Mouse (Mus musculus): ENCODE results near the gene Hexim2. TPM values are rescaled to one million over a fixed set of nuclear protein-coding genes. Genes with fewer than 3 reads are reported as not detected.
A peak's percentile ranks its signal among the peaks of the same experiment; 100 is the strongest.

Hexim2 gene
- polyA plus RNA-seq, 1 experiment, result 6.9 TPM

DNA sequence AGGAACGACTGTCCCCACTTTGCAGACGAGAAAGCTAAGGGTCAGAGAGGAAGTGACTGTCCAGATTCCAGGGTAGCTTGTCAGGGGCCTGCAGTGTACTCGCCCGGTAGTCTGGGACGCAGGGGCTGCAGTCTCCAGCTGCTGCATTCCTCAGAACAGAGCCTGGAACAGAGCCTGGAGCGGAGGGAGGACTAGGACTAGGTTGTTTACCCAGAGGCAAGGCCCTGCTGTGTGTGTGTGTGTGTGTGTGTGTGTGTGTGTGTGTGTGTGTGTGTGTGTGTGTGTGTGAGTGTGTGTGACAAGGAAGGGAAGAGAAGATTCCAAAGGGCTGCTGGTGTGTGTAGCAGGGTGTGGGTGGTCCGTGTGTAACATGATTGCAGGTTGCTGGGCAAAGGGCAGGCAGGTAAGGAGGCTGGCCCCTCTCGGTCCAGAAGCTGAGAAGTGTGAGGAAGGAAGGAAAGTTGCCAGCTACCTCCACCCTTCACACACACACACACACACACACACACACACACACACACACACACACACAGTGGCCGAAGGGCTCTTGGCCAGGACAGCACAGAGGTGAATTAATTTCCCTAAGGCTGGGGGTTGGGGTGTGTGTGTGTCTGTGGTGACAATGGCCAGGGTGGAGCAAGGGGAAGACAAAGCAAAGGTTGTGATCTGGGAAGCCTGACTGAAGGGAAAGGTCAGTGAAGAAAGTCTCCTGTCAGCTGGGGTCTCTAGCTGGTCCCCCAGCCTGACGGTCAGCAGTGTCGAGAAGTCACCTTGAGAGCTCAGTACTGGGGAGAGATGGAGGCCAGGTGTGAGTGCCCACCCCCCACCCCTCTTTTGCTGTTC is 9.1 kb downstream of the Hexim2 start:
- no peak for DNase-seq (ENCODE audit: low read depth)

DNA sequence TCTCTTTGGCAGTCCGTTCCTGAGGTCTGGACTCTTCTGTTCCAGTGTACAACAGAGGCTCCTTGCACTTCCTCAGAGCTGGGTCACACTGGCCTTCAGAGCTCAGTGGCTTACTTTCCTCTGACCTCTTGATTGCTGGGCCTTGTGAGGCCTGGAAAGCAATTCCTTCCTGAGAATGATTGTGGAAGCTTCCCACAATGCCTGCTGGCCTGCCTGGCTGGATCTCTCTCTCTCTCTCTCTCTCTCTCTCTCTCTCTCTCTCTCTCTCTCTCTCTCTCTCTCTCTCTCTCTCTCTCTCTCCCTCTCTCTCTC is 9.7 kb downstream of the Hexim2 start:
- DNase-seq (ENCODE audit: low read depth), result no peak

DNA sequence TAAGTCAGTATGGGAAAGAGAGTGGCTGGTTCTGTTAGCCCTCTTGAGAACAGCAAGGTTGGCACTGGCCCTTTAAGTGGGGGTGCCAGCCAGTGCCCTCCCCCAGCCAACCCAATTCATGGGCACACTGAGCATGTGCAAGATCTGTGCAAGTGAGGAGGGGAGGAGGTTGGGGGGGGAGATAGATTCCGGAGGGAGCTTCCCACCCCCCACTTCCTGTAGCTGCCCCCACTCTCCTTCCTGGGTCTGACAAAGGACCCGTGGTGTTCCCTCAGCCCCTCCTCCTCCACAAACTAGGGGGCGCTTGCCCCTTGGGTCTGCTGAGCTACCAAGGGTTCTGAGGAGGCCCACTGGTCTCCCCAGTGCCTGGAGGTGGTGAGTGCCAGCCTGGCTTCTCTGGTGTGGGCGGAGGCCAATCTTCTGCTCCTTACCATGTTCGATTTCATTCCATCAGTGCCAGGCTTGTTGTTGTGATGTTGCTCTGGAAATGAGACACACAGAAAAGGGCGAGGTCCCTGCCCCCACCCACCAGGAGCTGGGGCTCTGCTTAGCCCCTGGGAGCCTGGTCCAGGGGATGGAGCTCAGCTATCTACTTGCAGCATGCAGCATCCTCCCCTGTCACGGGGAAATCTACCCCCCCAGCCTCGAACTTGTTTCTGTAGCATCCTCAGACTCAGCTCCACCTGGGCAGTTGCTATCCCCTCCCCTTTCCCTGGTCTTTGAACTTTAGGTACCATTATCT is 10.4 kb downstream of the Hexim2 start:
- no peak for DNase-seq (ENCODE audit: low read depth)

DNA sequence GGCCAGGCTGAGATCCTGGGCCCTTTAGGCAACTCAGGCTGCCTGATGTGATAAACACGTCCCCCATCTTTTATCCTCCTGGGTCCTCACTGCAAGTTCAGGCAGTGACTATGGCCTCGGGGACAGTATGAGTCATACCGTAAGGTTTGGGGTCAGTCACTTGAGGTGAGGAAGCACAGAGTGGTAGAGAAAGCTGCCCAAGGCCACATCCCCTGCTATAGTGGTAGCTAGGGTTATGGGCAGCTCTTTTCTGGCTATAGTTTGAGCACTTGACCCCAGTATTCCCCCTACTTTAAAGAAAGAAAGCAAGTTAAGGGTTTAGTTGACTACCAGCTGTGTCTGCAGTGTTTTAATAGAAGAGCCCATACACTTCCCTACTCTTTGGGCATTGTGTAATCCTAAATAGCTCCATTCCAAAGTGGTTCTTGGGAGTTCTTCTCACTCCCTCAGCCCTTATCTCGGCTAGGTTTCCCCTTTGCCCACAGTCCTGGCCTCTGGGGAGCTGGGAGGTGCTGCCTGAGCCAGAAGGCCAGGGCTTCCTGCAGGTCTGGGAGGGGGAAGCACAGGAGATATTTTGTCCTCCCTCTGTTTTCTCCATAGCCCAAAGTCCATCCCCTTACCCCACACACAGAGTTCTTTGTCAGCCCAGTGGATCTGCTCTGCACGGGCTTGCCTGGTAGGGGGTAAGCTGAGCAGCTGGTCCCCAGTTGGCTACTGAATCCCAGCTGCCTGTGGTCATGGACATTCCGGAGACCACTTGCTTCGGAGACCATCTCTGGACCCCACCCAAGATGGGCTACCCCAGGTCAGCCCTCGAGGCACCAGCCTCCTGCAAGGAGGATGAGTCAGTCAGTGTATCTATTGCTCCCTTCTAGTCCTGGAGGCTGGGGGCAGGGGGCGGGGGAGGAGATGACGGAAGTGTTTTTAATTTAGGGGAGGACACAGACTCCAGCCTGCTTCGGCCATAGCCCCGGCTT is 12.4 kb downstream of the Hexim2 start:
- DNase-seq (ENCODE audit: low read depth), result no peak

DNA sequence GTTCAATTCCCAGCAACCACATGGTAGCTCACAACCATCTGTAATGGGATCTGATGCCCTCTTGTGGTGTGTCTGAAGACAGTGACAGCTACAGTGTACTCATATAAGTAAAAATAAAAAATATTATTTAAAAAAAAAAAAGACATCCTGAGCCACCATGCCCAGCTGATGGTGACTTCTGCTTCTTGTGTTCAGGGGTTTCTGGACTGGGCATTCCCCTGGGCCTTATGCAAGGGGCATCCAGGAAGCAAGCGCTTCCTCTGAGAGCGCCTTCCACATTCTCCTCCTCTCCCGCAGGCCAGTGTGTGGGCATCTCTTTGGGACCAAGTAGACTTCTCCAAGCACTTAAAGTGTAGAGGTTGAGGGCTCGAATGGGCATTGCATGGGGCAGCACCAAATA is 14.2 kb downstream of the Hexim2 start:
- no peak for DNase-seq (ENCODE audit: low read depth)

DNA sequence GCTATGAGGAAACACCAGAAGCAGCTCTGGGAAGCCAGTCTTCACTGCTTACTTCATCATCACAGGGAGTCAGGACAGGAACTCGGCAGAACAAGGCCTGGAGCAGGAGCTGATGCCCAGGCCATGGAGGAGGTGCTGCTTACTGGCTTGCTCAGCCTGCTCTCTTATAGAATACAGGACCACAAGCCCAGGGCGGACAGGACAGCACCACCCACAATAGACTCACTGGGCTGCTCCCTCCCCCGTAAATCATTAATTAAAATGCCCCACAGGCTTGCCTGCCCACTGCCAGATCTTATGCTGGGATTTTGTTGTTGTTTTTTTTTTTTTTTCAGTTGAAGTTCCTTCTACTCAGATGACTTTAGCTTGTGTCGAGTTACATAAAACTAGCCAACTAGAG is 15.5 kb downstream of the Hexim2 start:
- no peak for DNase-seq (ENCODE audit: low read depth)

DNA sequence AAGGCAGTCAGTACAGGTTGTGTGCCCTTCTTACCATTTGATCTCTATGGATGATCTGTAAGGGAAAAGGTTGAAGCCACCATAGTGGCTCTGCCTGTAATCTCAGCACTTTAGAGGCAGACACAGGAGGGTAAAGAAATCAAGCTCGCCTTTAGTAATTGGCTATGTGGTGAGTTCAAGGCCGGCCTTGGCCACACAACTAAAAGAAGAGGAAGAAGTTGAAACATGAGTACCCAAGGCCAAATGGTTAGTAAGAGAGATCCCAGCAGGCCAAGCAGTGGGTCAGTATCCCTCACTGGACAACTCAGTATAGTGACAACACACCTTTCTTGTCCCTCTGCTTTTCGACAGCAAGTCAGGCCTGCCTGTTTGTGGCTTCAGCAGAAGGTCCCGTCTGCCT is 17.5 kb downstream of the Hexim2 start:
- no peak for DNase-seq (ENCODE audit: low read depth)

DNA sequence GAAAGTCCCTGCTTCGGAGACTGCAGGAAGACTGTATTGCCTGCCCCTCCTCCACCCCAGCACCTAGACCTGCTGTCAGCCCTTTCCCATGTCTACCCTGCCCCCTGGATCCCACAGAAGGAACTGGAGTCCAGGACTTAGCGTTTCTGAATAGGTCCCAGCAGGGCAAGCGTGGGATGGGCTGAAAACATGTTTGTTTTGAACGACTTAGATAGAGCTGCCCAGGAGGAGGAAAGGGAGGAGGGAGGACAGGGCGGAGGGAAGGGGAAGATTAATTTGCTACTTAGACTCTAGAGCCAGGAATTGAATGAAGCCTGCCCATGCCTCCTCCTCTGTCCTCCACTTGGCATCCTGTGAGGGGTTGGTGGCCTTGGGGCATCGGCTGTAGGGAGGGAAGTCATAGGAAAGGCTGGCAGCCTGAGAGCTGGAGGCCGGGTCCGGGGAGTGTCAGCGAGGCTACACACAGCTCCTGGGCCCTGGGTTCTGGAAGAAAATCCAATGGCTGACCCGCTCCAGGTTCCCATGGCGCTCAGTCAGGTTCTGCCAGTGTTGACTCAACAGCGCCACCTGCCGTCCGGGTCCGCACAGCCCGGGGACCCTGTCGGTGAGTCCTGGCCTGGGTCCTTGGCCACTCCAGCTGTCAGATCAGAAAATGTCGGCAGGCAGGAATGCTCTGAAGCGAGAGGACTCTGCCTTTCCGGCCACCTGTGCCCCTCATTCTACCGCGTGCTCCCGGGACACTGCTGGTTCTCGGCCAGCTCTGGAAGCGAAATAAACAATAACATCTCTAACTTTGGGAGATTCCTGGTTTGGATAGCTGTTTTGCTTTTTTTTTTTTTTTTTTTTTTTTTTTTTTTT is 26.6 kb downstream of the Hexim2 start:
- DNase-seq (ENCODE audit: low read depth), result peak; percentile 85

DNA sequence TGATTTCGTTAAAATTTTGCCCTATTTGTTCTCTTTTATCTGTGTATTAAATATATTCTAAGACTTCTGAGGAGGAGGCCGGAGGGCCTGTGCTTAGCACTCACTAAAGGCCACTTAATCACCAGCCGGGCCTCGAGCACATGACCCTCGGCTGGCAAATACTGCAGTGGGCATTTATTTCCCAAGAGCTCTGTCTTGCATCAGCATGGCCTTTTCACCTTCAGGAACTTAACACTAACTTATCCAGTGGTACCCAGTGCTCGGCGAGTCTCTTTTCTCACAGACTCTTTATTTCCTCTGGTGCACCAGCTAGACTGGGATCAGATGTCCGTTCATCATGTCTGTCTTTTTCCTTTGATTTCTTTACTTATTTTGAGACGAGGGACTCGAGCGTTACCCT is 28.5 kb downstream of the Hexim2 start:
- no peak for DNase-seq (ENCODE audit: low read depth)

DNA sequence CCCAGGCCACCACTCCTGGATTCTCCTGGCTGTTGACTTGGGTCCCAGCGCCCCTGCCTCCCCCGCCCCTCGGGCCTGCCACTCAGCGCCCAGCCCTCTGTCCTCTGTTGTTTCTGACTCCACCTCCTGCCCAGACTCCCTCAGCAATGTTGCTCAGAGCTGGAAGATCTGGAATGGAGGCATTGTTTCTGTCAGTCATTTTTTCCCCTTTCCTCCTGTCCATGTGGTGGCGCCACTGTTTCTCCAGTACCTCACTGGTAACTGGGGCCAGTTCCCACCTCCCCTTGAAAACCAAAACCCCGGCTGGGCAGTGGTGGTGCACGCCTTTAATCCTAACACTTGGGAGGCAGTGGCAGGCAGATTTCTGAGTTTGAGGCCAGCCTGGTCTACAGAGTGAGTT is 29.2 kb downstream of the Hexim2 start:
- DNase-seq (ENCODE audit: low read depth), result no peak

DNA sequence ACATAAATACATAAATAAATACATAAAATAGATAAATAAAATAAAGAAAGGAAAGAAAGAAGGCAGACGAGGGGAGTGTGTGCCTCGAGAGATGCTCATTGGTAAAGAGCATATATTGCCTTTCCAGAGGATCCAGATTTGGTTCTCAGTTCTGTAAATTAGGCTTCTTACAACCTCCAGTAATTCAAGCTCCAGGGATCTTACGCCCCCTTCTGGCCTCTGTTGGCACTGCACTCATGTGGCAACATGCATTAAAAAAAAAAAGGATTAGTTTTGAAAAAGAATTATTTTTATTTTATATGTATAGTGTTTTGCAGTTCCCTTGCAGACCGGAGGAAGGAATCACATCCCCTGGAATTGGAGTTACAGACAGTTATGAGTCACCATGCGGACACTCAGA is 29.9 kb downstream of the Hexim2 start:
- DNase-seq (ENCODE audit: low read depth), result no peak

DNA sequence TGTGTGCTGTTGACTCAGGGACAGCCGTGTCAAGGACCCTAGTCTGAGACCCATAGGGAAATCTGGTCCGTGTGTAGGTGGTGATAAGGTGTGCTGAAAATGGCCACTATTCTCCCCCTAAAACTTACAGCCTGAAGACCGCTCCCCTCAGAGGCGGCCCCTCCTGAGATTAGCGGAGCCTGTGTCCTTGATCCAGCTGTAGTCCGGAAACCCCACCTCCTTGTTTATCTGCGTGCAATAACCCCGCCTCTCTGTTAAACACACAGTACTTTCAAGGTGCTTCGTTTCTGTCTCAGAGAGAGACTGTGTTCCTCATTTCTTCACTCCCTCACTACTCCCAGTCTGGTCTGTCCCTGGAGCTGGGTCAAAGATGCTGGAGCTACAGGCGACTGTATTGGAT is 32.2 kb downstream of the Hexim2 start:
- no peak for DNase-seq (ENCODE audit: low read depth)

DNA sequence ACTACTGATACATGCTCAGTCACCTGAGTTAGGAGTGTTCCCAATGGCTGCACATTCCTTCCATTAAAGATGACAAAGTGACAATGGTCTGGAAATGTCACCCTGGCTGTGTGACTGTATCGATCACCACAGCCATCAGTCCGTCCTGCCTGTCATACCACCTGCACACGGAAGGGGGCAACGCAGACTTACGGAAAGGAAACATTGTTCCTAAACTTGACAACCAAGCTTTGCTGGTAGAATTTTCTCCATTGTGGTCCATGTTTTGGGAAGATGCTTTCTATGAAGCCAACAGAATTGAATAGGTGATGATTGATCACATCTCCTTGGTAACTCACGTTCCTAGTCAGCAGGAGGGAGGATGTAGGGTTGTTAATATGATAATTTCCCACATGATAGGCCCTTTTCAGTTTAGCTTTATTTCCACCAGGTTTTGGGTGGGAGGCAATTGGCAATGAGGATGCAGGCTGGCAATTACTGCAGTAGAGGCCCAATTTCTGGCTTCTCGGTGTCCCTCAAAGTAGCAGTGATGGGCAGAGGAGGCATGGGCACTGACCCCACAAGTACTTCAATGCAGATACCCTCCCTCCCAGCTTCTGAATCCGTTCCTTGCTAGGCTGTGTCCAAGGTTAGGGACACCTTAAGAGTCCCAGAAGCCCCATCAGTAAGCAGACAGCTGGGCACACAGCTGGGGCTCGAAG is 36.6 kb downstream of the Hexim2 start:
- DNase-seq (ENCODE audit: low read depth), result no peak

DNA sequence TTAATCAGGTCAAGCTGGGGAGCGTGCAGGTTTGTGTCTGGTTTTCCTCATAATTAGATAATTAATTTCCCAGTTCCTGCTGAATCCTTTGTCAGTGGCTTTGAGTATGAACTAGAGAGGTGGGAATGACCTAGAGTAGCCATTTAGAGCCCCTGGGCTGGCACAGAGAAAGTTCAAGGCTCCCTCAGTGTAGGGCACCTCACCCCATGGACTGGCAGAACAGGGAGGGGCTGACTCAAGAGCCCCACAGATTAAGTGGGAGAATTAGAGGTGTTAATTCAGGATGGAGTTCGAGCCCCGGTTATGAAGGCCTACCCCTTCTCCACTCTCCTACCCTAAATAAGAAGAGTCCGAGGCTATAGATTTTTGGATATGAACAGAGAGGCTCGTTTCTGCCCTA is 37.4 kb downstream of the Hexim2 start:
- no peak for DNase-seq (ENCODE audit: low read depth)

DNA sequence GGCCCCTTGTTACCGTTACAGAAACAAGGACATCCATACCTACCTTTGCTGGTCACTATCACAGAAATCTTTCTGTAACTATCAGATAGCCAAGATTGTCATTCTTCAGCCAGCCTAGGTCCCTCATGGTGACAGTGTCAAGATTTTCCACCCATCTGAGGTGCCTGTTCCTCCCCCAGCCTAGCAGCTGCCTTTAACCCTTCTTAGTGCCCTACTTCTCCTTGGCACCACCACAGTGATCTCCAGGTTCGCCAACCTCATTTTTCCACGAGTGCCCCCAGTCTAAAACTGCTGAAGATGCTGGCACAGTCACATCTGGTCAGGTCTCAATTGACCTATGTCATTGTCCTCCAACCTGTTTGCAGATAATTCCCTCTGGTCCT is 37.9 kb downstream of the Hexim2 start:
- no peak for DNase-seq (ENCODE audit: low read depth)

DNA sequence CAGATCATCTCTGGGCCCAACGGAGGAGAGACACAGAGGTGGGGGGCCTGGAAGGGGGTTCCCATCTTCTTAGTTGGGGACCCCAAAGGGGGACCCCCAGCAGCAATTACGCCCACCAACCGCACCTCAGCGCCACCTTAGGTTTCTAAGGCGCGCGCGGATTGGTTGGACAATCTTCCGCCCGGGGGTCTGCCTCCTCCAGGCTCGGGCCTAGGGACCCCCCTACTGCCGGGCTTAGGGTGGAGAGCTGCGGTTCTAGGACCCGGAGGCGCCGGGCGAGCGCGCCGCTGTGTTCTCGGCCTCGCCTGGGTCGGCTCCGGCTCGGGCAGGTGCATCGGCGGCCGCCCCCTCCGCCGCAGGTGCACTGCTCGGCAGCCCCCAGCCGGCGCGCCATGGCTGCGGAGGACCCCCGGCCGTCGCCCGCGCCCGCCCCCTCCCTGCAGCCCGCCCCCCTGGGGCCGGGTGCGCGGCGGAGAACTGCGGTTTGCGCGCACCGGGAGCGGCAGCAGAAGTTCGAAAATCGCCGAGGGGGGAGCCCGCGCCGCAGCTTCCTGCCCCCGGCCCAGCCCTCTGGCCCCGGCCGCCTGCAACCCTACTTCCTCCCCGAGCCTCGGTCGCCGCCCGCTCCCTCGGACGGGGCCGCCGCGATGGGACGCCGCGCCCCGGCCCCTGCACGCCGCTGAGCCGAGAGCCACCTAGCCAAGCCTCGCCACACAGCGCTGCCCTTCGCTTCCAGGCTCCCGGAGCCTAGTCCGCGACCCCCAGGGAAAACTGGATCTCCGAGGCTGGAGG is 38.5 kb downstream of the Hexim2 start, which contains the start of gene Fmnl1:
Gene Fmnl1, plus strand, starts transcription at position 614 of the 792 bp plus-strand sequence.
- DNase-seq (ENCODE audit: low read depth), result no peak

DNA sequence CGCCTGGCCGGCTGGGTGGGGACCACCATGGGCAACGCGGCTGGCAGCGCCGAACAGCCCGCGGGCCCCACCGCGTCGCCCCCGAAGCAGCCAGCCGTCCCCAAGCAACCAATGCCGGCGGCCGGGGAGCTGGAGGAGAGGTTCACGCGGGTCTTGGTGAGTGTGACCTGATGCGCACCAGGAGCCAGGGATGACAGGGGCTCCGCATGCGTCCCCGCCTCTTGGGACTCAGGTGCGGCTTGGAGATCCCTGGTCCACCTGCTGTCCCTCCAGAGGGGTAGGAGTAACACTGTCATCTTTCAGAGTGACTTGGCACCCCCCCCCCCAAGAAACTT is 39.0 kb downstream of the Hexim2 start:
- no peak for DNase-seq (ENCODE audit: low read depth)

DNA sequence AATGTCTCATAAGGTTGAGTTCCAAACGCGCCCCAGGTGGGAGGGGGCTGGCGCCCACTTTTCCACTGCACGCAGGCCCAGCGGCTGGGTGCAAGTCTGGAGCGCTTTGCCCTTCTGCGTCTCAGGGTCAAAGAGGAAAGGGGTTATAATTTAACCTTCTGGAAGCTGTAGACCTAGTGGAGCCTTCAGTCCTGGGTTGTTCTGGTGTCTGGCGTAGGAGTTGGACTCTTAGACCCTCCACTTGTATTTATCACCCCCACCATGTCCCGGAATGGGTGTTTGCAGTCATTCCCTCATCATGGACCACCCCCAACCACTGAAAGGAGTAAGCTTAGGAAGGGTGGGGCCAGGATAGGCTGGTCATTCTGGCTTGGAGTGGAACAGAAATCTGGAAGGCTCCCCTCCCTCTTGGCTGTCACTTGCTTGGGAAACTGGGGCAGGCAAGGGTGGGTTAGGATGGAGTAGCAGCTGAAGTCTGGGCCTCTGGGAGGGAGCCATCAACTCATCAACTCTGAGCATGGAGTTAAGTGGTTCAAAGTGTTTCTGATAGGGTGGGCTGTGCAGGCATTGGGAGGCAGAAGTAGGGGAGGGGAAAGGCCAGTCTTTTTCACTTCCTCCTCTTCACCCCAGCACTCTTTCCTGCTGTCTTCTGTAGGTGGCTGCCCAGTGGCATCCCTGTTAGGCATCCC is 39.6 kb downstream of the Hexim2 start:
- DNase-seq (ENCODE audit: low read depth), result no peak

DNA sequence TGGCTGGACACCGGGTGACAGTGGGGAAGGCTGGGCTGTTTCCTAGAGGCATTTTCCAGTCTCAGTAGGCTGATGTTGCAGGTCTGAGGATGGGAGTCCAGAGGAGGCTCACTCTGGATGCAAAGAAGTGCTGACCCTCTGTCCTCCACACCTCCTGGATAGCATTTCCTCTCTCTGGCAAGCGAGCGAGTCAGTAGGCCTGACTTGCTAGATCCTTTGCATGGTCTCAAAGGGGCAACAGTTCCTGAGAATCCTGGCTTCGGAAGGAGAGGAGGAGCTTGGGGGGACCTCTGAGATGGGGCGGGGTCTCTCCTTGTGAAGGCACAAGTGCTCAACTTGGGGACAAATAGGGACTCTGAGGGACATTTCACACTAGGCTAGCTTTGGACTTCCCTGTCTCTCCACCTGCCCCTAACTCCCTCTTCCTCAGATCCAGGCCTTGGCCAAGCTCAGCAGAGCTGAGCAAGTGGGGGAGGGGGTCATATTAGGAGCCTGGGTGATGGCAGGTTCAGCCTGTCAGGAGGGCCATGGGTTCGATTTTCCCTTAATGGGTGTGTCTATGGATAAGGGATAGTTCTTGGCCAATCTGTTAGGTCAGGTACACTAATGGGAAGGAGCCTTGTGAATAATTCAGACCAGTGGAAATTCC is 40.3 kb downstream of the Hexim2 start:
- DNase-seq (ENCODE audit: low read depth), result no peak
